Mouse (Mus musculus): Measurements from ENCODE around the gene Trp73.
A peak's percentile ranks its signal among the peaks of the same experiment; 100 is the strongest.

Trp73 gene

GRCm38 (mm10) chr4:154142211-154143040 is 2.4 kb upstream of the Trp73 start, which contains the start of gene Wrap73:
TSS of gene Wrap73 (plus strand) at chr4:154142372.
- DNase-seq (ENCODE audit: low spot score in 2 of 2), result peak; percentile 75 to 78

DNA sequence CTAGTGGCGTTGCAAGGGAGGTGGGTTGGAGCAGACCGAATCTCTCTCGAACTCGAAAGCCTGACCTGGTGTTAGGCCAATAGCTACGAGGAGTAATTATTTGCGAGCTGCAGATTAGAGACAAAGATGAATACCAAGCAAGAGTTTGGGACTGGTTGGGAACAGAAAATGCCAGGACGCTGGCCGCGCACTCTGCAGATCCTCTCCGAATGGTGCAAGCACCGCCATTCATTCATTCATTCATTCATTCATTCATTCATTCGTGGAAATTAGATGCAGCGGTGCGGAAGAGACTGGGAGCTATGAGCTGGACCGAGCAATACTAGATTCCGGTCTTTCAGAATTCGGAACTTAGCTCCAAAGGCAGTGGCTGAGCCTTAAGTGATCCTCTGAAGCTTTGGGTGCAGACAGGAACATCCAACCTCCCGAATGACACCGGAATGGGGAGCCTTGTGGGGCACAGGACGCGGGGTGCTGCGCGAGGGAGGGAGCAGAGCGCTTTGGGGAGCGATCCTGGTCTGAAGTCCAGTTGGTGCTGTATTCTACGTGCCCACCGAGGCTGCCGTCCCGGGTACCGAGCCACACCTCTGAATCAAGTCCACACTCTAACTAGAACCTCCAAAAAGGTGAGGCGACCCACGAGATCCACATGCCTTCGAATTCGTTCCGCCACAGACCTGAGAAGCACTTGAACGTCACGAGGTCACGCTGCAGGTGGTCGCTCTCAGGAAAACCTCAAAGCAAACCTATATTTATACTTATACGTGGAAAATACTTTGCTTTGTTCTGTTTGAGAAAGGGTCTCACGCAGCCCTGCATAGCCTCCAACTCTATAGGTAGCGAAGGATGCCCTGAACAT is 1.2 kb upstream of the Trp73 start:
- DNase-seq (ENCODE audit: low spot score in 2 of 2), result no peak

DNA sequence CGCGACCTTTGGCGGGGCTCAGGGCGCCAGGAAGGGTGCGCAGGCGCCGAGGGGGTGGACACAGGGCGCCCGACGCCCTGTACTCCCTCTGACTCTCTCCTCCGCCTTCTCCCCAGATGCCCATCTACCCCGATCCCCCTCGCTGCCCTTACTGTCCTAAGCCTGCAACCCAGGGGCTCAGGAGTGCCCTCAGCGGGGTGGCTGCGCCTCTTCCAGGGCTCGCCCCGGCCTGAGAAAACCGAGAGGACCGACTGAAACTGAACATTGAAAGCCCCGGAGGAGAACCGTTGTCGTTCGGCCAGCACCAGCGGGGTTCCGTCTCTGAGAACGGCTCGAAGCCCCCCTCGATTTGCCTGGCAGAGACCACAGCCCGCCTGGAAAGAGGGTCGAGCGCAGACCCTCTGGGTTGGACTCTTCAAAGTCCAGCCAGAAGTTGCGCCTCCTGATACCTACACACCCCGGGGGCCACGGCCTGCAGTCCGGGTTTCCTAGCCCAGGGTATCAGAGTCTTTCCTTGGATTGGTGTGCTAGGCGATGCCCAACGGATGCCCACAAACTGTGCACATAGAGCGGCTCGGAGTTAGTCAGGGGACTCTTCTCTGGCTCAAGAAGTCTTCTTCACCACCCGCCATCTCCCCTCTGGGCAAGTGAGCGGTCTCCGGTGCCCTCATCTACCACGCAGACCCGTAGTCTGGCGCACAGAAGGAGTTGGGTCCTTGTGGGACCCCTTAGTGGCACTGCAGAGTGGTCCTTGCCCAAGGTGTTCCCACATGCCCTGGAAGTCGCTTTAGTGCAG is 403 bp upstream of the Trp73 start:
- no peak for DNase-seq (ENCODE audit: low spot score in 2 of 2)

DNA sequence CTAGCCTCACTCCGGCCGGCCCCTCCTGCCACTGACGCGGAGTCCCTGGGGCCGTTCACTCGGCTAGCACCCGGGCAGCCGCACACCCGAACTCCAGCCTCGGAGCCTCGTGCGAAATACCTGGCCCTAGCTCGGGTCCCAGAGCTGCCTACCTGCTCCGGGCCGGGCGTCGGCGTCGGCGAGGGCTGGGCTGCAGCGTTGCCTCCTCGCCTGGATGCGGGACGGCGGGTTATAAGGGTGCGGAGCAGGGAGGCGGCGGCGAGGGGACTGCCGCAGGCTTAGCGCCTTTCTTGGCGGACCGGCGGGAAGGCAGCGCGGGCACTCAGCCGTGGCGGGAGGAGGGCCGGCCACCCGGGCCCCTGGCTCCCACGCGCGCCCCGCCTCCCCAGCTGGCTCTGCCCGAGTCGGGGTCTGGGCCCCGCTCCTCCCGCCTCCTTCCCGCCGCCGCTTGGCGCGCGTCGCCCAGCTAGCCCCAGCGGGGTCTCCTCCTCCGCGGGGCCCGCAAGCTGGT is 282 bp downstream of the Trp73 start:
- no peak for DNase-seq (ENCODE audit: low spot score in 2 of 2)

GRCm38 (mm10) chr4:154137139-154137538 is 2.9 kb downstream of the Trp73 start:
- no peak for DNase-seq (ENCODE audit: low spot score in 2 of 2)

- no peak for DNase-seq (ENCODE audit: low spot score in 2 of 2)
Measured at GRCm38 (mm10) chr4:154134803-154135202, 5.2 kb downstream of the Trp73 start.

GRCm38 (mm10) chr4:154131894-154132293 is 8.1 kb downstream of the Trp73 start:
- no peak for DNase-seq (ENCODE audit: low spot score in 2 of 2)

DNA sequence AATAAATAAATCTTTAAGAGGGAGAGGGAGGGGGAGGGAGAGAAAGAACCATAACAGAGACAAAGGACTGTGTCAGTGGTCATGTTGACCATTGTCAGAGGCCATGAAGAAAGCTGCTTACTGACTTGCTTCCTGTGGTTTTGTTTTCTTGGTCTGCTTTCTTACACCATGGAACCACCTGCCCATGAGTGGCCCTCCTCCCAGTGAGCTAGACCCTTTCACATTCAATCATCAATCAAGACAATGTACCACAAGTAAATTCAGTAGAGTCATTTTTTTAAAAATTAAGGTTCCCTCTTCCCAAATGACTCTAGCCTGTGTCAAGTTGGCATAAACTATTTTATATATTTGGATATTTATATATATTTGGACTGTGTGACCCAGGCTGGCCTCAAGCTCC is 10.1 kb downstream of the Trp73 start:
- no peak for DNase-seq (ENCODE audit: low spot score in 2 of 2)

GRCm38 (mm10) chr4:154127273-154127672 is 12.7 kb downstream of the Trp73 start:
- no peak for DNase-seq (ENCODE audit: low spot score in 2 of 2)

- no peak for DNase-seq (ENCODE audit: low spot score in 2 of 2)
Measured at GRCm38 (mm10) chr4:154125202-154125601, 14.8 kb downstream of the Trp73 start.

DNA sequence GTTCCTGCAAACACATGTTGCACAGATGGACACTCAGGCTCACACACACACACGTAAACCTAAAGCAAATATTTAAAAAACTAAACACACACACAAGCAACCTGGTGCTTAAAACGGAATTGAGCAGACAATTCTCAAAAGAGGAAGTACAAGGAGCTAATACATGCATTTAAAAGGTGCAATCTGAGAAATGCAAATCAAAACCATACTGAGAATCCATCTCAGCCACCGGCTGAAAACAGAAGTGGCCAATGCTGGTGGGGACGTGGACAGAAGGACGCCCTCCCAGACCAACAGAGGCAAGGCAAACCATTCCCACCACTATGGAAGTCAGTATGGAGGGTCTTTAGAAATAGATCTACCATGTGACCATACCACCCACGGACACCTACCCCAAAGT is 16.5 kb downstream of the Trp73 start:
- no peak for DNase-seq (ENCODE audit: low spot score in 2 of 2)

GRCm38 (mm10) chr4:154122374-154122773 is 17.6 kb downstream of the Trp73 start:
- no peak for DNase-seq (ENCODE audit: low spot score in 2 of 2)

- DNase-seq (ENCODE audit: low spot score in 2 of 2), result no peak
Measured at GRCm38 (mm10) chr4:154121800-154122199, 18.2 kb downstream of the Trp73 start.

GRCm38 (mm10) chr4:154119208-154119607 is 20.8 kb downstream of the Trp73 start:
- DNase-seq (ENCODE audit: low spot score in 2 of 2), result no peak

DNA sequence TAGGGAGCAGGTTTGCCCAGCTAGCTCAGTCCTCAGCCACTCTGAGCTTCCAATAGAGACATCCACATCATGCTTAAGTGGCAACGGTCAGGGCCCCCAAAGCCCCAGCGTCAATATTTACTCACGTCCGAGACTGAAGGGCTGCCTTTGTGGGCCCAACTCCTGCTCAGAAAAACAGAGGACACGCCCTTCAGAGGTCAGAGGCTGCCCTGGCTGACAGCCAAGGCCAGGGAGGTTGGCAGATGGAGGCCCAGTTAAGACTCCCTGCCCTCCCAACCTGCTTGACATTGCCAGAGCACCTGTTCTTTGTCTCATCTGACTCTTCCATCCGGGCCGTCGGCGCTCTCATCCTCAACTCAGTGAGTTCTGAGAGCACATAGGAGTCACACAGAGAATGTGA is 21.2 kb downstream of the Trp73 start:
- no peak for DNase-seq (ENCODE audit: low spot score in 2 of 2)

DNA sequence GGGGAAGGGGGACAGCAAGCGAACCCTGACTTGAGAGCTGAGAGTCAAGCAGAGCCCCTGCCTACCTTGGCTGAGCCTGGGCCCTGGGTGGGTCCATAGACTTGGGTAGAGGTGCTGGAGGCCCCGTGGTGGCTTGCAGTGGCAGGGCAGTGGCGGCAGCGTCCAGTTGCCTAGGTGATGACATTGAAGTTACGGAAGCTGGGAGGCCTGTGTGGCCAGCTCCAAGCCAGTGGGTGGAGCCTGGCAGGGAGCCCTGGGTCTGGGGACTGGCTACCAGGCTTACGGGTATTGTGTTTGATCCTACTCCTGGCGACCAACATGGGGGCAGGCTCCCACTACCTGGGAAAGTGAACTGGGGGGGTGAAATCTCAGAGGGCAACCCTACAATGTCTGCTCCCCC is 23.6 kb downstream of the Trp73 start:
- no peak for DNase-seq (ENCODE audit: low spot score in 2 of 2)

GRCm38 (mm10) chr4:154109850-154110243 is 30.2 kb downstream of the Trp73 start:
- DNase-seq (ENCODE audit: low spot score in 2 of 2), result no peak

GRCm38 (mm10) chr4:154109216-154109849 is 30.7 kb downstream of the Trp73 start:
- DNase-seq (ENCODE audit: low spot score in 2 of 2), result no peak

- no peak for DNase-seq (ENCODE audit: low spot score in 2 of 2)
Measured at GRCm38 (mm10) chr4:154106497-154107061, 33.4 kb downstream of the Trp73 start.

GRCm38 (mm10) chr4:154105381-154106001 is 34.5 kb downstream of the Trp73 start:
- peak; percentile 23 to 49 for DNase-seq (ENCODE audit: low spot score in 2 of 2)
